Mouse (Mus musculus): ENCODE measurements around the gene Kmt2e.

DNA sequence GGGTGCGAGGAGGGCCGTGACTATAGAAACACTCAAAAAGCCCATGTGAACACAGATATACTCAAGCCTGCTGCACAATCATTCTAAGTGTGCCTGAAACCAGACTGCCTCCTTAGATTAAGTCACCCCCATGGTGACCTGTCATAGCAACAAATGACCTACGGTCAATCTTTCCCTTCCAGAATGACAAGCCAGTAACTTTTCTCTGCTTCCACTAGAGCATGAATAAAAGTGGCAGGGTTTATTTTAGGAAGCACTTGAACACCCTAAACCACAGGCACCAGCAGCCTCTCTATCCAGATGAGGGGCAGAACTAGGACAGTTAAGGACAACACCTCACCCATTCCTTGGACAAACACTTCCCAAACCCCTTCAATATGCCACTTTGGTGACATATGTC lies 85.4 kb downstream of the Kmt2e start:
- TF ChIP-seq EP300 (optimal IDR thresholded peaks at IDR 0.05), result no peak
- no peak for TF ChIP-seq CTCF (IDR thresholded peaks at IDR 0.05; ENCODE audit: low read depth)
